Mouse (Mus musculus) forebrain, embryonic 16.5 days (tissue): ENCODE data around the gene Blmh. TPM values are rescaled to one million over a fixed set of nuclear protein-coding genes. Genes with fewer than 3 reads are reported as not detected.

ENCODE experiments used
- ATAC-seq: fragments of 200-750 bp; cut with Nextera tagmentation; 2 replicates; pipeline ENCODE4 v1.8.0; 2017; ENCODE audit warnings: mild to moderate bottlenecking, moderate library complexity
- H3K27ac ChIP-seq: fragments of 300-500 bp; sonication (generic); 2 replicates; pipeline ENCODE4 v1.5.1; 2014; ENCODE audit warnings: low read length, control low read depth
- H3K27me3 ChIP-seq: fragments of 300-500 bp; sonication (generic); replicated peaks from 2 replicates; pipeline ENCODE4 v1.6.1; 2014; ENCODE audit warnings: low read length; ENCODE audit not compliant: control insufficient read depth, insufficient read depth
- H3K36me3 ChIP-seq: fragments of 300-500 bp; sonication (generic); 2 replicates; pipeline ENCODE4 v1.6.1; 2014; ENCODE audit not compliant: control insufficient read depth, insufficient read depth
- H3K4me1 ChIP-seq: fragments of 300-500 bp; sonication (generic); replicated peaks from 2 replicates; pipeline ENCODE4 v1.6.1; 2014; ENCODE audit warnings: low read length; ENCODE audit not compliant: control insufficient read depth, insufficient read depth
- H3K4me2 ChIP-seq: fragments of 300-500 bp; sonication (generic); 2 replicates; pipeline ENCODE4 v1.6.1; 2014; ENCODE audit warnings: mild to moderate bottlenecking, low read length, control low read depth
- H3K4me3 ChIP-seq: fragments of 300-500 bp; sonication (generic); replicated peaks from 2 replicates; pipeline ENCODE4 v1.5.1; 2014; ENCODE audit warnings: mild to moderate bottlenecking, low read length, control low read depth
- H3K9ac ChIP-seq: fragments of 300-500 bp; sonication (generic); replicated peaks from 2 replicates; pipeline ENCODE4 v1.6.1; 2014; ENCODE audit warnings: low read depth, low read length, control low read depth
- H3K9me3 ChIP-seq: fragments of 300-500 bp; sonication (generic); 2 replicates; pipeline ENCODE4 v1.6.1; 2016; ENCODE audit warnings: low read length; ENCODE audit not compliant: control insufficient read depth
- WGBS: fragments of 180-500 bp; shearing (Covaris S2); extraction: QIAGEN DNeasy Blood & Tissue Kit; methylation state at CpG from one replicate; pipeline ENCODE4 v1.1.7; 2014; 5-methylcytosine and 5-hydroxymethylcytosine counted together
- polyA plus RNA-seq: library from polyadenylated mRNA; unstranded; fragments of >200 nt; fragmentation: Nextera tagmentation; extraction: Ambion mirVana; gene quantifications from 2 replicates; pipeline ENCODE4 v1.2.1, GENCODE M21; 2015

Gene Blmh
- polyA plus RNA-seq, 1 experiment from 2014 or later, result 128 TPM

- peak overlapping the region; percentile 53 for H3K4me2 ChIP-seq
- peak overlapping the region; percentile 71 for H3K27ac ChIP-seq
- peaks cover 12% of the 10 kb centered on the region for H3K4me1 ChIP-seq
- WGBS, result under 1% methylated on average over 58 of the region's 58 CpGs
- H3K27me3 ChIP-seq, result no peaks in the 10 kb centered on the region
- ATAC-seq, result peak; percentile 95
- peak overlapping the region; percentile 92 for H3K9ac ChIP-seq
- H3K9me3 ChIP-seq, result no peaks in the 10 kb centered on the region
- H3K4me3 ChIP-seq, result peak overlapping the region; percentile 94
- no peaks in the 10 kb centered on the region for H3K36me3 ChIP-seq
These were observed 21.0 kb downstream of the Blmh start for GRCm38 (mm10) chr11:76945386-76946202.

- Histone ChIP-seq H3K4me1 (peaks cover 12% of the 10 kb centered on the region), H3K9me3 (no peaks in the 10 kb centered on the region), H3K4me2 (peak overlapping the region; percentile 53), H3K36me3 (peaks cover 3% of the 10 kb centered on the region), H3K9ac (peak overlapping the region; percentile 92), H3K27me3 (no peaks in the 10 kb centered on the region), H3K4me3 (peak overlapping the region; percentile 94), H3K27ac (no peak overlapping the region)
- WGBS, result 2% methylated on average over 8 of the region's 8 CpGs
- no peak for ATAC-seq
These were observed 21.6 kb downstream of the Blmh start for GRCm38 (mm10) chr11:76946203-76946585.

DNA sequence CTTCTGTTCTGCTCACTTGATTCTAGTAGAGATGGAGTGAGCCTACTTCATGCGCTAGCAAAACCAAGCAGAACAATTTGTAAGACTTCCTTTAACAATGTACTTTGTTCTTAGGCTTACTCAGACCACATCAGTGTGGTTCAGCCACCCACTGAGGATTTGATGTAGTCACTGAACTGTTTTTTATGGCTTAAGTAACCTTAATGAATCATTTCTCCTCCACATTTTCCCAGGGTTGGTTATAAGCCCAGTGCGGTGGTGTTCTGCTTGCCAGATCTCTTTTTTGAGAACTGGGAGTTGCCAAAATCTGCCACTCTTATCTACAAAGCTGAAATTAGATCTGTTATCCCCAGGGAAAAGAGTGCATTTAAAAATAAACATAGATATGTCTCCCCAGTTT lies 28.9 kb downstream of the Blmh start:
- H3K27me3 ChIP-seq, result no peaks in the 10 kb centered on the region
- no peaks in the 10 kb centered on the region for H3K9me3 ChIP-seq
- H3K4me3 ChIP-seq, result no peak overlapping the region
- H3K9ac ChIP-seq, result no peak overlapping the region
- ATAC-seq, result no peak
- no peak overlapping the region for H3K27ac ChIP-seq
- no peak overlapping the region for H3K4me2 ChIP-seq
- 83% methylated on average over 2 of the region's 2 CpGs for WGBS
- H3K4me1 ChIP-seq, result no peaks in the 10 kb centered on the region
- peaks cover 28% of the 10 kb centered on the region for H3K36me3 ChIP-seq

GRCm38 (mm10) chr11:76965703-76966102 lies 41.1 kb downstream of the Blmh start:
- peaks cover 29% of the 10 kb centered on the region for H3K36me3 ChIP-seq
- 95% methylated on average over 3 of the region's 3 CpGs for WGBS
- H3K4me1 ChIP-seq, result no peaks in the 10 kb centered on the region
- no peak for ATAC-seq
- no peak overlapping the region for H3K9ac ChIP-seq
- no peaks in the 10 kb centered on the region for H3K27me3 ChIP-seq
- no peak overlapping the region for H3K4me2 ChIP-seq
- no peak overlapping the region for H3K27ac ChIP-seq
- H3K4me3 ChIP-seq, result no peak overlapping the region
- H3K9me3 ChIP-seq, result no peaks in the 10 kb centered on the region

GRCm38 (mm10) chr11:76970328-76970727 lies 45.7 kb downstream of the Blmh start:
- Histone ChIP-seq H3K4me1 (no peaks in the 10 kb centered on the region), H3K27ac (no peak overlapping the region), H3K9ac (no peak overlapping the region), H3K9me3 (no peaks in the 10 kb centered on the region), H3K27me3 (no peaks in the 10 kb centered on the region), H3K36me3 (peaks cover 34% of the 10 kb centered on the region), H3K4me2 (no peak overlapping the region), H3K4me3 (no peak overlapping the region)
- no peak for ATAC-seq
- 98% methylated on average over 2 of the region's 2 CpGs for WGBS

DNA sequence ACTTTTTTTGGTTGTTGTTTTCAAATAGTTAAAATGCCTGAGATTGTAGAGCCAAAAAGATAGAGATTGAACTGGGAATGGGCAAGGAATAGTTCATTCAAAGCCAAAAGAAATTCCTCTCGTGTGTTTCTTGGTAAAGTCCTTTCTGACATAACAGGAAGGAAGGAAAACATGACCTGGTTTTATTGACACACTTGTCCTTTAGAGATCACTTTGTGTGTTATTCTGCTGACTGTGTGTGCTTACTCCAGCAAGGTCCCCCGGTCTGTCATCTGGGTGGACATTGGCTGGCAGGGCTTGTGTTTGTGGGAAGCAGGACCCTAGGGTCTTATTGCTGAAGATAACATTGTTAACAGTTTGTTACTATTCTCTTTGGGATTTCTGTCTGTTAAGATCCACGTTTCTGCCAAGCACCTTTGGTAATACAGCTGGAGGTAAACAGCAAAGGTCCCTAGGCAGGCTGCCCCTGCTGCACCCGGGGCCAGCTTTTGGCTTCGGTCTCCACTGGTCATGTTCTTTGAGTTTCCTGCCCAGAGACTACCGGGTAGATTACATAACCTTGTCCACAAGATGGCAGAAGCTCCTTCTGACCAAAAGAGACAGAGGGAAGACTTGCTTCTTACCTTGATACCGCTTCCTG lies 50.2 kb downstream of the Blmh start:
- 87% methylated on average over 7 of the region's 7 CpGs for WGBS
- Histone ChIP-seq H3K4me1 (no peaks in the 10 kb centered on the region), H3K4me3 (no peak overlapping the region), H3K27ac (no peak overlapping the region), H3K9ac (no peak overlapping the region), H3K4me2 (no peak overlapping the region), H3K27me3 (no peaks in the 10 kb centered on the region), H3K9me3 (no peaks in the 10 kb centered on the region), H3K36me3 (peaks cover 20% of the 10 kb centered on the region)
- no peak for ATAC-seq

GRCm38 (mm10) chr11:76981570-76982141 lies 57.0 kb downstream of the Blmh start:
- 88% methylated on average over 5 of the region's 5 CpGs for WGBS
- ATAC-seq, result no peak
- Histone ChIP-seq H3K9ac (no peak overlapping the region), H3K36me3 (0 out of 2 replicates have a peak, but pooled peaks cover 2% of the 10 kb centered on the region), H3K9me3 (no peaks in the 10 kb centered on the region), H3K4me3 (no peak overlapping the region), H3K4me1 (no peaks in the 10 kb centered on the region), H3K27me3 (no peaks in the 10 kb centered on the region), H3K4me2 (no peak overlapping the region), H3K27ac (no peak overlapping the region)

- WGBS, result 86% methylated on average over 4 of the region's 4 CpGs
- ATAC-seq, result no peak
- Histone ChIP-seq H3K27me3 (no peaks in the 10 kb centered on the region), H3K9me3 (no peaks in the 10 kb centered on the region), H3K4me3 (no peak overlapping the region), H3K4me2 (no peak overlapping the region), H3K27ac (no peak overlapping the region), H3K36me3 (no peaks in the 10 kb centered on the region), H3K4me1 (no peaks in the 10 kb centered on the region), H3K9ac (no peak overlapping the region)
These were observed 57.8 kb downstream of the Blmh start for GRCm38 (mm10) chr11:76982415-76982814.

DNA sequence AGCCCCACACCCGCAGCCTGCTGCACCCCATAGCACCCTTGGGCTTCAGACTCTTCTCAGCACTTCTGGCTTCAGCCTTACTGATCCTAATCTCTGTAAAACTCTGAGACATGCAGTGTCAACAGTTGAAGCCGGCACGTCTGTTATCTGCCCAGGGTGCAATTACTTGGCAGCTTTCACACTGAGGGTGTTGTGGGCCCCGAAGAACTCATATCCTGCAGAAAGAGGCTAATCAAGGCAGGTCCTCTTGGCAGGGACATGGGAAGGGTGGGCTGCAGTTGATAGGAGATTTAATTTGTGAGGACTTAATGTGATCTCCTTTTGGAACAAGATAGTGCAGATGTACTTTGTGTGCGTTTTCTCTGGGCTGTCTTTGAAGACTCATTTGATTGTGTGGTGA lies 59.0 kb downstream of the Blmh start:
- WGBS, result 86% methylated on average over 5 of the region's 5 CpGs
- no peak overlapping the region for H3K4me2 ChIP-seq
- H3K9me3 ChIP-seq, result no peaks in the 10 kb centered on the region
- no peak overlapping the region for H3K4me3 ChIP-seq
- H3K4me1 ChIP-seq, result no peaks in the 10 kb centered on the region
- H3K27me3 ChIP-seq, result no peaks in the 10 kb centered on the region
- no peak overlapping the region for H3K27ac ChIP-seq
- no peak overlapping the region for H3K9ac ChIP-seq
- no peak for ATAC-seq
- H3K36me3 ChIP-seq, result no peaks in the 10 kb centered on the region
